Mouse (Mus musculus) erythroblast, embryonic 14.5 days (primary cell): ENCODE measurements around the gene Serac1. TPM values are rescaled to one million over a fixed set of nuclear protein-coding genes. Genes with fewer than 3 reads are reported as not detected.

Experiments
- H3K27me3 ChIP-seq: 2 replicates; pipeline ENCODE4 v1.6.1; 2012; ENCODE audit warnings: inconsistent platforms; ENCODE audit not compliant: control insufficient read depth
- H3K36me3 ChIP-seq: 2 replicates; pipeline ENCODE4 v1.6.1; 2012; ENCODE audit warnings: mild to moderate bottlenecking, inconsistent platforms; ENCODE audit not compliant: control insufficient read depth
- H3K4me1 ChIP-seq: 2 replicates; pipeline ENCODE4 v1.6.1; 2012; ENCODE audit warnings: inconsistent platforms; ENCODE audit not compliant: control insufficient read depth
- H3K4me3 ChIP-seq: replicated peaks from 2 replicates; pipeline ENCODE3; 2012; ENCODE audit warnings: moderate library complexity, mild to moderate bottlenecking, inconsistent platforms
- H3K9me3 ChIP-seq: 2 replicates; pipeline ENCODE4 v1.6.1; 2012; ENCODE audit warnings: low read length, inconsistent platforms, mixed read lengths; ENCODE audit not compliant: control insufficient read depth
- GATA1 ChIP-seq: IDR thresholded peaks from 2 replicates; pipeline ENCODE4 v1.6.1; 2012; ENCODE audit warnings: low read length, inconsistent platforms, mixed read lengths
- TAL1 ChIP-seq: IDR thresholded peaks from 3 replicates; pipeline ENCODE4 v1.6.1; 2012; ENCODE audit warnings: low read length, inconsistent platforms, mixed read lengths
- polyA plus RNA-seq: library from polyadenylated mRNA; stranded (reverse); fragments of >175 nt; gene quantifications from 2 replicates; pipeline ENCODE4 v1.2.3, GENCODE M21; 2012

The Serac1 gene
- polyA plus RNA-seq, 1 experiment = 0.14 TPM

- Histone ChIP-seq H3K36me3 (no peaks in the 10 kb centered on the region), H3K4me3 (no peak overlapping the region), H3K9me3 (no peaks in the 10 kb centered on the region), H3K4me1 (peaks cover 12% of the 10 kb centered on the region), H3K27me3 (peaks cover 15% of the 10 kb centered on the region)
- TF ChIP-seq GATA1 (no peak), TAL1 (no peak)
Observed at GRCm38 (mm10) chr17:6110956-6111355, 31.4 kb upstream of the Serac1 start.

DNA sequence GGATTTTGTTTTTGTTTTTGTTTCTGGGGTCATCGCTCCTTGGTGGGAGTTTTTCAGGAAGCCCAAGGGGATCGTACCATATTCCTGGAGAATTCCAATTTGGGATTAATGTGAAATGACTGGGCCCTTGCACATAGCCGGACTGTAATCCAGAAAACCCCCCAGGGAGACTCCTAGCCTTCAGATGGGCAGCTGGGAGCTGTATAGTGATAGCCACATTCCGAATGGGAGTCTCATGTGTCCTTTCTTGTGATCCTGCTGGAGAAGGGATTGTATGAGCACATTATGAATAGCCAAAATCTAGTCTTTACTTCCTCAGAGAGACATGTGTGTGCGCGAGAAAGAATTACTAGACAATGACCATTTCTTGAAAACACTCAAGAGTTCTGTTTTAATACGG, 28.6 kb upstream of the Serac1 start:
- Histone ChIP-seq H3K36me3 (no peaks in the 10 kb centered on the region), H3K4me3 (no peak overlapping the region), H3K4me1 (peaks cover 17% of the 10 kb centered on the region), H3K9me3 (no peaks in the 10 kb centered on the region), H3K27me3 (peaks cover 28% of the 10 kb centered on the region)
- no peak for TF ChIP-seq TAL1

DNA sequence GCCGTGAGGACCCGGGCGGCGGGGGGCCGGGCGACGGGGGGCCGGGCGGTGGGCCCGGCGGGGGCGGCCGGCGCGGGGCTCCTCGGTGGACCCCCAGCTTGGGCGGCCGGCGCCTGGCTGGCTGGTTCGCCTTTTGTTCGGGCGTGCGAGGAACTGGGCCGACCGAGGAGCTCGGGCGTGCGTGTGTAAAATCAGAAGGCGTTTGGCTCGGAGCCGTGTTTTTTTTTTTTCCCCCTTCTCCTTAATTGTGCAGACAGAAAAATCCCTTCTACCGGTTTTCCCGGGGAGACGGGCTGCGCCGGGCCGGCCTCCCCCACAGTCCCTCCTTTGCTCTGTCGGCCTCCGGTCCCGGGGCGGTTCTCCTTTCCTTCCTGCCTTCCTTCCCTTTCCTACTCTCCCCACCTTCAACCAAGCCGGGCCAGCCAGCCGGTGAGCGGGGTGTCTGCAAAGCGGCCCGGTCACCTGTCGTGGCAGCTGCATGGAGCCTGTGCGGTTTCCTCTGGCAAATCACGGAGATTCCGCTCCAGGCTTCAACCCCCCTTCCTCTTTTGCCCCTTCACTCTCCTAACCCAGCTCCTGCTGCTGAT, 27.6 kb upstream of the Serac1 start:
- Histone ChIP-seq H3K36me3 (no peaks in the 10 kb centered on the region), H3K4me3 (peak overlapping the region; percentile 80), H3K9me3 (no peaks in the 10 kb centered on the region), H3K27me3 (peaks cover 31% of the 10 kb centered on the region), H3K4me1 (peaks cover 17% of the 10 kb centered on the region)
- TF ChIP-seq TAL1 (no peak), GATA1 (no peak)

DNA sequence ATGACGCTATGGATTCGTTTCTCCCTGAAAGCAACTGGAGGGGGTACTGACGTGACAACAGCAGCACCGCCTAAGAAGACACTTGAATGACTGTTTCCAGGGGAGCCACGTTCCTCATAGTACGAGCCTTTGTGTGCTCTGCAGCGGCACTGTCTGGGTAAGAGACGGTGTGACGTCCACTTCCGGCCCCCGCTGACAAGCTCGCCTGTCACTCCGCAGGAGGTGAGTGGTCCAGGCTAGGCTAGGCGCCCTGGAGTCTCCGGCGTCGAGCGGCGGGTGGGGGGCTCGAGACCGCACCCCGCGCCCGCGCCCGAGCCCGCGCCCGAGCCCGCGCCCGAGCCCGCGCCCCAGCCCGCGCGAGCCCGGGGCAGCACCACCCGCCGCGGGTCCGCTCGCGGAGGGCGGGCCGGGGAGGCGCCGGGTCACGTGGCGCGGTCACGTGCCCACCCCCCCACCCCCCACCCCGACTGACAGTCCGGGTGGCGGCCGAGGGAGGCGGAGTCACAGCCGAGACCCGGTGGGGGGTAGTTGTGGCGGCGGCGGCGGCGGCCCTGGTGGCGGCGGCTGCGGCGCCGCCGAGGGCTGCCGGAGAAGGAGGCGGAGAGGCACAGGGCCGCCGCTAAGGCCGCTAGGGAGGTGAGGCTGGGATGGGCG, 26.9 kb upstream of the Serac1 start, which contains the start of gene Tulp4:
Tulp4 (plus strand) TSS at position 77 of the 654 bp plus-strand sequence.
- H3K27me3 ChIP-seq = peaks cover 31% of the 10 kb centered on the region
- H3K4me1 ChIP-seq = peaks cover 17% of the 10 kb centered on the region
- no peaks in the 10 kb centered on the region for H3K9me3 ChIP-seq
- peak within 1 kb of the TSS; percentile 80 for H3K4me3 ChIP-seq
- no peaks in the 10 kb centered on the region for H3K36me3 ChIP-seq
- TF ChIP-seq GATA1 (no peak), TAL1 (no peak)

DNA sequence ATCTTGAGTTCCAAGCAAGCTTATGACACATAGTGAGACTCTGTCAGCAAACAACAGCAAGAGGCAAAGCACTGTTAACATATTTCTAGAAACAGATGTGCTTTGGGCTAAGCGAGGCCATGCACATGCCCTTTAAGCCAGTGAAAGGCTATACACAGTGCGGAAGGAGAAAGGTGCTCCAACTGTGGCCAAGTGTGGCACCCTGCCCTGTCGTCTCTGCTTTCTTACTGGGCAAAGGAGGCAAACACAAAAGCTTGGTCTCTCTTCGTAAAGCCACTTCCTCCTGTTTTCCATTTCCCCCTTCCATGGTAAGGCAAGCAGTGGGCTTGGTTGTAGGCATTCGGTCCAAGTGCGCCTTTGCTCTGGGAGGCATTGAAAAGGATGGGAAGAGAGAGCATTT, 24.0 kb upstream of the Serac1 start:
- no peaks in the 10 kb centered on the region for H3K36me3 ChIP-seq
- no peaks in the 10 kb centered on the region for H3K9me3 ChIP-seq
- peaks cover 17% of the 10 kb centered on the region for H3K4me1 ChIP-seq
- no peak overlapping the region for H3K4me3 ChIP-seq
- no peak for TF ChIP-seq TAL1
- TF ChIP-seq GATA1 = no peak
- H3K27me3 ChIP-seq = peaks cover 31% of the 10 kb centered on the region

DNA sequence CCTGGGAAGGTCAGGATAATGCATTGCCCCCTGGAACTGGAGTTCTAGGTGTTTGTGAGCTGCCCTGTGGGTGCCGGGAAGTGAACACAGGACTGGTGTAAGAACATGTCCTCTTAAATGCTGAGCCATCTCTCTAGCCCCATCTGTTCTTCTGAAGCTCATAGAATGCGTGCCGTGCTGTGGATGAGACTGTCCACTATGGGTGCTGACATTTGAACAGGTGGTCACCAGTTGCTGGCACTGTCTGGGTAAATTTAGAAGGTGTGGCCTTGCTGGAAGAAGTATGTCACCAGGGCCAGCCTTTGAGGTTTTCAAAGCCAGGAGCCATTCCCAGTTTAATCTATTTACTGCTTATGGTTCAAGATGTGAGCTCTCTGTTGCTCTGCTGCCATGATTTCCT, 22.7 kb upstream of the Serac1 start:
- TF ChIP-seq GATA1 = no peak

DNA sequence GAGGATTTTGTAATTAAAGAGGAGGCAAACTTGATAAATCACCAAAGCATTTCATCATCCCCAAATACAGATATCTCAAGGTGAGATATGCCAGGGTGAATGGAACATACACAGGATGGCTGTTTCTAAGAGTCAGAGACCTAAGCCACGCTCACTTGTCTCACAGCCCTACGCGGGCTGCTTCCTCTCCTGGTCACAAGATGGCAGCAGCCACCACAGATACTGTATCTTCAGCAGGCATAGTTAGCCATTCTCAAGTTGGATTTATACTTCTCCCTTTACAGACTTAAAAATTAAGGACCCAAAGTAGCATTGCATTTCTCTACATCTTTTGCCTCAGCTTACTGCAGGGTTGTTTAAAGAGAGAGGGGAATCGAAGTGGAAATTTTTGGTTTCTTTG, 18.3 kb upstream of the Serac1 start:
- TF ChIP-seq TAL1 = no peak
- H3K27me3 ChIP-seq = peaks cover 3% of the 10 kb centered on the region; the same call in 1 of the 2 replicates
- H3K9me3 ChIP-seq = no peaks in the 10 kb centered on the region
- no peak overlapping the region for H3K4me3 ChIP-seq
- no peaks in the 10 kb centered on the region for H3K36me3 ChIP-seq
- H3K4me1 ChIP-seq = no peaks in the 10 kb centered on the region

More for the DNA sequence above, 22.7 kb upstream of the Serac1 start:
- no peak overlapping the region for H3K4me3 ChIP-seq
- no peaks in the 10 kb centered on the region for H3K9me3 ChIP-seq
- H3K36me3 ChIP-seq = no peaks in the 10 kb centered on the region
- H3K27me3 ChIP-seq = peaks cover 19% of the 10 kb centered on the region
- peaks cover 12% of the 10 kb centered on the region for H3K4me1 ChIP-seq

GRCm38 (mm10) chr17:6095579-6095978, 16.0 kb upstream of the Serac1 start:
- TF ChIP-seq GATA1 (no peak), TAL1 (no peak)
- H3K27me3 ChIP-seq = no peaks in the 10 kb centered on the region
- peaks cover 2% of the 10 kb centered on the region; the same call in 1 of the 2 replicates for H3K36me3 ChIP-seq
- H3K4me1 ChIP-seq = no peaks in the 10 kb centered on the region
- H3K9me3 ChIP-seq = no peaks in the 10 kb centered on the region
- H3K4me3 ChIP-seq = no peak overlapping the region

GRCm38 (mm10) chr17:6091604-6092003, 12.1 kb upstream of the Serac1 start:
- Histone ChIP-seq H3K27me3 (no peaks in the 10 kb centered on the region), H3K4me1 (no peaks in the 10 kb centered on the region), H3K4me3 (no peak overlapping the region), H3K36me3 (peaks cover 17% of the 10 kb centered on the region), H3K9me3 (no peaks in the 10 kb centered on the region)
- TF ChIP-seq TAL1 (no peak), GATA1 (no peak)
